Mouse (Mus musculus) embryonic fibroblast, embryonic 13.5 days (primary cell): ENCODE measurements around the gene Nr2e3. TPM values are rescaled to one million over a fixed set of nuclear protein-coding genes. Genes with fewer than 3 reads are reported as not detected.
A peak's percentile ranks its signal among the peaks of the same experiment; 100 is the strongest.
"Not testable (repeated sequence)": the region's sequence is repeated elsewhere in the genome, so short reads cannot be mapped to it uniquely, and the experiment has no call there.

Experiments used
- H3K27ac ChIP-seq: 2 replicates; pipeline ENCODE4 v1.5.1; 2012; ENCODE audit warnings: low read length, control low read depth, inconsistent platforms; ENCODE audit not compliant: insufficient read depth
- H3K4me1 ChIP-seq: 2 replicates; pipeline ENCODE4 v1.6.1; 2011; ENCODE audit warnings: low read length; ENCODE audit not compliant: control insufficient read depth, insufficient read depth
- H3K4me3 ChIP-seq: 2 replicates; pipeline ENCODE4 v1.5.1; 2011; ENCODE audit warnings: mild to moderate bottlenecking, control low read depth, low read length; ENCODE audit not compliant: insufficient read depth
- CTCF ChIP-seq: IDR thresholded peaks from 2 replicates; pipeline ENCODE4 v1.5.1; 2011; ENCODE audit warnings: mild to moderate bottlenecking, control low read depth, low read length, moderate library complexity, borderline replicate concordance; ENCODE audit not compliant: insufficient read depth
- POLR2A ChIP-seq: IDR thresholded peaks from 2 replicates; pipeline ENCODE4 v1.6.1; 2011; ENCODE audit warnings: low read depth, mild to moderate bottlenecking, control low read depth, low read length, moderate library complexity
- polyA plus RNA-seq: library from polyadenylated mRNA; stranded (reverse); fragments of >200 nt; gene quantifications from 2 replicates; pipeline ENCODE4 v1.2.4, GENCODE M21; 2011; ENCODE audit warnings: low read depth; ENCODE audit not compliant: missing spikeins, insufficient read length

Nr2e3 gene
- polyA plus RNA-seq, 1 experiment, result not detected

GRCm38 (mm10) chr9:59965046-59965445 is 4.6 kb upstream of the Nr2e3 start:
- no peak for TF ChIP-seq CTCF
- TF ChIP-seq POLR2A, result no peak
- no peak overlapping the region for H3K27ac ChIP-seq
- H3K4me1 ChIP-seq, result no peaks in the 10 kb centered on the region
- H3K4me3 ChIP-seq, result no peak overlapping the region

DNA sequence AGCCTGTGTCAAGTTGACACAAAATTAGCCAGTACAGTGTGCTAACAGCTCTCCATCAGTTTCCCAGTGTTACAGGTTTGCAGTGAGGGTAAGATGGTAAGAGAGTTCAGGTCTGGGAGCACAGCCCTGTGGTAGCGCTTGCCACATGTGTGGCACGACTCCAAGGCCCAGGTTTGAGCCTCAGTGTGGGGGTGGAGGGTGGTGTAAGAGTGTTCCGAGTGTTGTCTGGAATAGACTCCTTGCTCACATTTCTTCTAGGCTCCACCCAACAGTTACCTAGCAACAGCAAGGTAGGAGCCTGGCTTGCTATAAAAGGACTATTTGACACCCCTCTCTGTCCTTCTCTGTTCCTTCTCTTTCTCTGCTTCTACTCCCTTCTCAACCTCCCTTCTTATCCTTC is 3.9 kb upstream of the Nr2e3 start:
- TF ChIP-seq POLR2A, result no peak
- TF ChIP-seq CTCF, result no peak
- H3K27ac ChIP-seq, result no peak overlapping the region

GRCm38 (mm10) chr9:59961201-59961955 is 919 bp upstream of the Nr2e3 start:
- no peak overlapping the region for H3K27ac ChIP-seq
- no peaks in the 10 kb centered on the region for H3K4me1 ChIP-seq
- no peak overlapping the region for H3K4me3 ChIP-seq
- TF ChIP-seq POLR2A, result no peak
- TF ChIP-seq CTCF, result no peak

More for the DNA sequence above, 3.9 kb upstream of the Nr2e3 start:
- Histone ChIP-seq H3K4me3 (no peak overlapping the region), H3K4me1 (no peaks in the 10 kb centered on the region)

- no peak overlapping the region for H3K27ac ChIP-seq
- no peak overlapping the region for H3K4me3 ChIP-seq
- peak; percentile 56; the same call in 1 of the 2 replicates for TF ChIP-seq CTCF
- no peak for TF ChIP-seq POLR2A
- H3K4me1 ChIP-seq, result no peaks in the 10 kb centered on the region
Measured at GRCm38 (mm10) chr9:59959276-59959675, 1.2 kb downstream of the Nr2e3 start.

GRCm38 (mm10) chr9:59958115-59958514 is 2.3 kb downstream of the Nr2e3 start:
- not testable (repeated sequence) for H3K4me1 ChIP-seq, H3K27ac ChIP-seq, H3K4me3 ChIP-seq

DNA sequence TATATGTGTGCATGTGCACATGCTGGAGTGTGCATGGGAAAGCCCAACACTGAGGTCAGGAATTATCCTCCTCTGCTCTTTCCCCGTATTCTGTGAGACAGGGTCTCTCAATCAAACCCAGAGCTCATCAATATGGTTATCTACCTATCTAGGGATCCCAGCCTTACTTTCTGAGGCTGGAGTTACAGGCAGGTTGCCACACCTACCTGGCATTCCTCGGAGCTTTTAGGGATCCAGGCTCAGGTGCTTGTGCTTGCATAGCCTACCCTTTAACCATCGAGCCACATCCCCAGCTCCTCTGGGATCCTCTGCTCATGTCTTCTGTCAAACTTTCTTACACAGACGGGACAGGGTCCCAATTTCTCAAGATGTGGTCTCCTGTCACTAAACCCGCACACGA is 4.0 kb downstream of the Nr2e3 start:
- Histone ChIP-seq H3K27ac (no peak overlapping the region), H3K4me1 (no peaks in the 10 kb centered on the region), H3K4me3 (no peak overlapping the region)
- TF ChIP-seq CTCF, result no peak

- TF ChIP-seq POLR2A (no peak), CTCF (no peak)
- no peak overlapping the region for H3K4me3 ChIP-seq
- no peaks in the 10 kb centered on the region for H3K4me1 ChIP-seq
- no peak overlapping the region for H3K27ac ChIP-seq
Measured at GRCm38 (mm10) chr9:59955692-59956091, 4.8 kb downstream of the Nr2e3 start.

DNA sequence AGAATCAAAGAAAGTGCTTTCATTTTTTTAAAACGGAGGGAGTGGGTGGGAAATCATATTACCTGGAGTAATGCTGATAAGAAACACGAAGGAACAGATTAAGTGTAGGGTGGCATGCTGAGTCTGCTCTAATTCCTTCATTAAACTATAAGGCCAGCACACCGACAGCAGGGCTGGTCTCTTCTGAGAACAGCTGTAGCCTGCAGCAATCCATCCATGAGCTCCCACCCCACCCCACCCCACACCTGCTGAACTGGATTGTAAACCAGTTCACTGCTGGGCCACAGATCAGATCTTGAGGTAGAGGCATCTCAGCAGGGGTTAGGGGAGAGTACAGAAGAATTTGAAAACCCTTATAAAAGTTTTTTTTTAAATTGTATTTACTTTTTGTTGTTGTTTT is 5.3 kb downstream of the Nr2e3 start:
- H3K4me1 ChIP-seq, result no peaks in the 10 kb centered on the region
- no peak for TF ChIP-seq CTCF
- TF ChIP-seq POLR2A, result no peak
- H3K4me3 ChIP-seq, result no peak overlapping the region
- no peak overlapping the region for H3K27ac ChIP-seq

GRCm38 (mm10) chr9:59953556-59953955 is 6.9 kb downstream of the Nr2e3 start:
- no peak for TF ChIP-seq CTCF
- no peak for TF ChIP-seq POLR2A
- Histone ChIP-seq H3K4me3 (no peak overlapping the region), H3K4me1 (no peaks in the 10 kb centered on the region), H3K27ac (no peak overlapping the region)

- TF ChIP-seq POLR2A, result no peak
- no peak for TF ChIP-seq CTCF
- Histone ChIP-seq H3K4me1 (no peaks in the 10 kb centered on the region), H3K27ac (no peak overlapping the region), H3K4me3 (no peak overlapping the region)
Measured at GRCm38 (mm10) chr9:59952515-59953070, 7.9 kb downstream of the Nr2e3 start.

DNA sequence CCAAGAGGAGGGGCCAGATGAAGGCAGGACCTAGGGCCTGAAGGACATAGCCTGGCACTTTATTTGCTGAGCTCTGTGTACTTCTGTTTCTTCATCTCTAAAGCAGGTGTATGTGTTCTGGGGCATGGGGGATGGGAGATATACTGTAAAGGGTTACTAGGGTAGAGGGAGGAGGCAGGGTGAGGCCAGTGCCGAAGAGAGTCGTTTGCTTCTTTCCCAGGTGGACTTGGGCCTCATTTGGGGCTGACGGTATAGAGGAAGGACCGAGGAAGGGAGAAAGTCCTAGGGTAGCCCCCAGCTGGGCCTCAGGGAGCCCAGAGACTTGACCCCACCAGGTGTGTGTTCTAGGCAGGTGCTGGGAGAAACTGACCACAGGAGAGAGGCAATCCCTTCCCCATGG is 8.5 kb downstream of the Nr2e3 start:
- Histone ChIP-seq H3K4me1 (no peaks in the 10 kb centered on the region), H3K27ac (no peak overlapping the region), H3K4me3 (no peak overlapping the region)
- TF ChIP-seq POLR2A (no peak), CTCF (no peak)
